Mouse (Mus musculus) thymus, adult 2 months (tissue): Measurements from ENCODE around the gene Ube2t.

ENCODE experiments used
- CTCF ChIP-seq: fragments of 200-500 bp; IDR thresholded peaks from 2 replicates; pipeline ENCODE4 v1.5.1; 2012; ENCODE audit warnings: mild to moderate bottlenecking, control low read depth, low read length, moderate library complexity, borderline replicate concordance; ENCODE audit not compliant: control insufficient read depth, poor library complexity, insufficient read depth; ENCODE audit errors: extremely low read depth
- POLR2A ChIP-seq: fragments of 200-500 bp; IDR thresholded peaks from 2 replicates; pipeline ENCODE4 v1.6.1; 2012; ENCODE audit warnings: mild to moderate bottlenecking, low read length, control low read depth, moderate library complexity; ENCODE audit not compliant: control insufficient read depth, poor library complexity, insufficient read depth; ENCODE audit errors: extremely low read depth

DNA sequence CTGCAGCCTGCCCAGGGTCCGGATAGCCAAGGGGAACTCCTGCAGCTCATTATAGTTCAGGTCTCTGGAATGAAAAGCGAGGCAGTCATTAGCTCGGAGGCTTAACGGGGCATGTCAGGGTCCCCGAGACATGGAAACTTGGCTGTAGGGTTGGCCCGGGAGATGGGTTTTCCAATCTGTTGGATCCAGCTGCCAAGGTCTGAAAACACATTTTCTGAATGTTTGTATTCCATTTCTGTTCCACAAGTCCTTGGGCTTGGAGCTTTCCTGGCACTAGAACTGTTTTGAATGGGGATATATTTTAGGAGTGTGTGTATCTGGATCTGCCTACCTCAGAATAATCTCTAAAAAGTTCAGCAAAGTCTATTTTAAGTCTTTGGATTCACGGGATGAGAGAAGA, 43.3 kb downstream of the Ube2t start:
- no peak for TF ChIP-seq CTCF
- TF ChIP-seq POLR2A = no peak
